Mouse (Mus musculus): ENCODE measurements at regions not wholly inside any gene's neighbourhood (a gene's known extent, or its start where the extent isn't known, plus 50 kb on each side); places are given as distances from the start of the nearest gene placed in this dataset.

DNA sequence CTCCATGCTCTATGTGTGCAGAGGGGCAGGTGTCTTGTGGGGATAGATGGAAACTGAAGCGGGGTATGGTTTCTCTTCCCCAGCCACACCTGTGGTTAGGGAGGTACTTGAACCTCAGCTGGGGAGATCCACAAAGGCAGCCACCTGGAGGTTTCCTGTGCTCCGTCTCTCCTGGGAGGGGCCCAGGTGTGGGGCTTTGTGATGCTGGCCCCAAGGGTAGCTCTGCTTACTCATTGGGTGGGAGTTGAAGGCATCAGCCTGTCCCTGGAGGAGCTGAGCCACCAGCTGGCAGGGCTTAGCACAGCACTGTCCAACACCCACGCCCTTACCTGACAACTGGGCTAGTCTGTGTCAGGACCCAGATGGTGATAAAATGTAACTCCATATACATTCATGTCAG lies 81.4 kb downstream of the Lhx2 start:
- H3K9ac ChIP-seq = no peak overlapping the region
- no peak for TF ChIP-seq CTCF (IDR thresholded peaks at IDR 0.05; ENCODE audit: low read depth)
- peaks cover 6% of the 10 kb centered on the region; the same call in 1 of the 2 replicates for H3K4me1 ChIP-seq (ENCODE audit: insufficient read depth)
- H3K27me3 ChIP-seq (ENCODE audit: insufficient read depth, low read length) = no peaks in the 10 kb centered on the region
- no peak for ATAC-seq (ENCODE audit: insufficient read depth)
- no peaks in the 10 kb centered on the region for H3K9me3 ChIP-seq (ENCODE audit: low read depth, low read length)
- no peak overlapping the region for H3K4me3 ChIP-seq (ENCODE audit: low read depth, low read length)
- H3K36me3 ChIP-seq (ENCODE audit: insufficient read depth) = no peaks in the 10 kb centered on the region
- 31% methylated on average over 3 of the region's 3 CpGs for WGBS
- H3K4me2 ChIP-seq = no peak overlapping the region
- no peak for DNase-seq
- H3K27ac ChIP-seq (ENCODE audit: low read depth) = no peak overlapping the region

DNA sequence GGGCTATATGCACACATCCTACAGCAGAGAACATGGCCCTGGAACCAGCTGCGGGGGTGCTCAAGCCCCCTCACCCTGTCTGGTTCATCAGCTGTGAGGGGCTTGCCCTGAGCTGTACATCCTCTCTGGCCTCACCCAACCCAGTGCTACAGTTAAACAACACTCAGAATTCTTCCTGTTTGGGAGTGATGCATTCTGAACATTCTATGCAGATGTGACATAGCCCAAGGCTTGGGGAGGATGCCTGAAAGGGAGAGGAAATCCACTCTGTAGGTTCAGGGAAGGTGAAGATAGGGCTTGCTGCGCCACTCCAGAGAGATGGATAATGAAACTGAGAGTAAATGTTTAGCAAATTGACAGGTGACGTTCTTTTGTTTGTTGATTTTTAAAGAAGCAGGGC lies 83.3 kb downstream of the Lhx2 start:
- no peak overlapping the region for H3K4me2 ChIP-seq
- H3K9me3 ChIP-seq (ENCODE audit: low read depth, low read length) = no peaks in the 10 kb centered on the region
- ATAC-seq (ENCODE audit: insufficient read depth) (no peak), DNase-seq (no peak)
- no peak overlapping the region for H3K9ac ChIP-seq
- no peak for TF ChIP-seq CTCF (IDR thresholded peaks at IDR 0.05; ENCODE audit: low read depth)
- WGBS = 53% methylated on average over 3 of the region's 3 CpGs
- H3K4me3 ChIP-seq (ENCODE audit: low read depth, low read length) = no peak overlapping the region
- no peaks in the 10 kb centered on the region for H3K36me3 ChIP-seq (ENCODE audit: insufficient read depth)
- H3K27ac ChIP-seq (ENCODE audit: low read depth) = no peak overlapping the region
- H3K27me3 ChIP-seq (ENCODE audit: insufficient read depth, low read length) = no peaks in the 10 kb centered on the region
- peaks cover 6% of the 10 kb centered on the region; the same call in 1 of the 2 replicates for H3K4me1 ChIP-seq (ENCODE audit: insufficient read depth)

DNA sequence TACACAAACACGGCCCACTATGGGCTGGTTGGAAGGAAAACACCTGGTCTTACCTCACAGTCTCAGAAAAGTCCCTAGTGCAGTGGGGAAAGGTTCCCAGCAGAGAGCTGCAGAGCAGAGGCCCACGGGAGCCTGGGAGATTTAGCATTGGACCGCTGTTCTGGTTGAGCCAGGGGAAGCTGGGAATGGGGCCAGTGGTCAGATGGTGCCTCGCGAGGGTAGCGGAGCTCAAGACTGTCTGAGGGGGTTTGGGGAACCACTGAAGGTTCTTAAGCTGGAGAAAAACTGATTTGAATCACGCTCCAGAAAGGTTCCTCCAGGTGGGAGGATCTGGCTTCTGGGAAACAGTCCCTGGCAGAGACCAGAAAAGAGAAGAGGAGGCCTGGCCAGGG lies 84.8 kb downstream of the Lhx2 start:
- DNase-seq (no peak), ATAC-seq (ENCODE audit: insufficient read depth) (no peak)
- Histone ChIP-seq H3K9me3 (ENCODE audit: low read depth, low read length) (no peaks in the 10 kb centered on the region), H3K36me3 (ENCODE audit: insufficient read depth) (no peaks in the 10 kb centered on the region), H3K4me2 (peak overlapping the region; percentile 46), H3K27me3 (ENCODE audit: insufficient read depth, low read length) (no peaks in the 10 kb centered on the region), H3K27ac (ENCODE audit: low read depth) (no peak overlapping the region), H3K9ac (no peak overlapping the region), H3K4me1 (ENCODE audit: insufficient read depth) (peaks cover 6% of the 10 kb centered on the region; the same call in 1 of the 2 replicates), H3K4me3 (ENCODE audit: low read depth, low read length) (no peak overlapping the region)
- 26% methylated on average over 7 of the region's 7 CpGs for WGBS
- no peak for TF ChIP-seq CTCF (IDR thresholded peaks at IDR 0.05; ENCODE audit: low read depth)

DNA sequence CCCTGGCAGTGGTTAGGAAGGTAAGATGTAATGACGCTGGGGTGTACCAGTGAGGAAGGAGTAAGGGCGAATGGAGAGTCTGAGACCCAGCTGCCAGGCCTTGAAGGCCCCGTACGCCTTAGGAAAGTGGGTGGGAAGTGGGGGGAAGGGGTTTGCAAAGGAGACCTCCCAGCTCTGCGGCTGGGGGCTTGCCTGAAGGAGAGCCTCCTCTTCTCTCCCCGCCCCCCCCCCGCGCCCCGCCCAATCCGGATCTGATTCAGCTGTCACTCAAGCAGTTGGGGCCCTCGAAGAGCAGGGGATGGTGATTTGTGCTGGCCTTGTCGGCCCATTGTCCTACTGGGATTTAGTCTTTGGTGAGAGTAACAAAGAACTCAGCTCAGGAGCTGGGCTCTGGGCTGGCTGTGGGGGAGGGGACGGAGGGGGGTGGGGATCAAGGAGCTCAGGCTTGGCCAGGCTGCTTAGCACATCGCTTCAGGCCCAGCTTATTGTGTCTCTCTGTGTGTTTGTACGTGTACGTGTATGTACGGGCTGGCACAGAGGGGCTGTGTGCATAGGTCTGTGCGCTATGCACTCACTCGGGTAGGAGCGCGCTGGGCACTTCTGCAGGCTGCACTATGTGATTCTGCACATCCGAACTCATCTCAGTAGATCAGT lies 85.3 kb downstream of the Lhx2 start:
- H3K4me2 ChIP-seq = peak overlapping the region; percentile 46
- WGBS = 2% methylated on average over 22 of the region's 22 CpGs
- ATAC-seq (ENCODE audit: insufficient read depth) (peak; percentile 65), DNase-seq (no peak)
- no peak overlapping the region for H3K4me3 ChIP-seq (ENCODE audit: low read depth, low read length)
- no peaks in the 10 kb centered on the region for H3K27me3 ChIP-seq (ENCODE audit: insufficient read depth, low read length)
- H3K9ac ChIP-seq = no peak overlapping the region
- H3K27ac ChIP-seq (ENCODE audit: low read depth) = no peak overlapping the region
- H3K36me3 ChIP-seq (ENCODE audit: insufficient read depth) = no peaks in the 10 kb centered on the region
- TF ChIP-seq CTCF (IDR thresholded peaks at IDR 0.05; ENCODE audit: low read depth) = no peak
- H3K4me1 ChIP-seq (ENCODE audit: insufficient read depth) = peaks cover 6% of the 10 kb centered on the region; the same call in 1 of the 2 replicates
- no peaks in the 10 kb centered on the region for H3K9me3 ChIP-seq (ENCODE audit: low read depth, low read length)

DNA sequence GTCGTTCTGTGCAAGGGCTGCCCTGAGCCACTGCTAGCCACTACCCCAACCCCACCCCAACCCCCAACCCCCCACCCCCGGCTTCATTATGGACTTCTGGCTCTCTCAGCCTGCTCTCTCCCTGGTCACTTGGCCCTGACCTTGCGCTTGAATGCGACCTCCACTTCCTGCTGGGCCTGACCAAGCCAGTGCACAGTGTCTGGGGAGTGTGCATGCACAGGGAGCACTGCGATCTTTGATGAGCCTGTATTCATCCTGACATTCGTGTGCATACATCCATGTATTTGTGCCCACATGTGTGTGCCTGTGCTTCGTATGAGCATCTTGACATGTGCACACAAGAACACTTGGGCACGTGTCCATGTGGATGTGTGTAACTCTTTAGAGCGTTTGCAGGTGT lies 85.9 kb downstream of the Lhx2 start:
- no peak overlapping the region for H3K9ac ChIP-seq

DNA sequence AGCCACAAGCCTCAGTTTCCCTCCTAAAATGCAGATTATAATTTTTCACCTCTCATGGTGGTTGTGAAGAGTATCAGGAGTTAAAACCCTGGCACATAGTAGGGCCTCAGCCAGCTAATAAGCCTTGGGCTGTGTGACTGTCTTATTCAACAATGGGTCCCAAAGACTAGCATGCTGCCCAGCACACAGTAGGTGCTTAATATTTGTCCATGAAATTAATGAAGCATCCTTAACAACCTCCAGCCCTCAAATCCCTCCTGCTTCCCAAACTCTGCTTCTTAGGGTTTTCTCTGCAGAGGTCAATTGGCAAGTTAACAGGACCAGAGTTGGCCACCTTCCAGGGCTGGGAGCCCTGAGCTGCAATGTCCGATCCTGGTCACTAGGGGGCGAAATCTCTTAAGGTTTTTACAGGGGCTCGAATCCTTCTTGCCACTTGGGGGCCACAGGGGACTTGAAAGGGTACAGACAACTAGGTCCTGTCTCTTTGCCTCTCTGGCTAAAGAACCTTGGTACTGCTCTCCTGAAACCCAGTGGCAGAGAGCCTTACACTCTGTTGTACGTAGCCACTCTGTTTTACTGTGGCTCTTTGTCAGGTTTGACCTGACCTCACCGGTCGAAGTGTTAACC lies 81.6 kb upstream of the Nek6 start:
- 40% methylated on average over 6 of the region's 6 CpGs for WGBS
- Histone ChIP-seq H3K4me2 (no peak overlapping the region), H3K27ac (ENCODE audit: low read depth) (no peak overlapping the region), H3K4me3 (ENCODE audit: low read depth, low read length) (no peak overlapping the region), H3K9me3 (ENCODE audit: low read depth, low read length) (no peaks in the 10 kb centered on the region), H3K27me3 (ENCODE audit: insufficient read depth, low read length) (no peaks in the 10 kb centered on the region), H3K9ac (no peak overlapping the region), H3K36me3 (ENCODE audit: insufficient read depth) (no peaks in the 10 kb centered on the region), H3K4me1 (ENCODE audit: insufficient read depth) (no peaks in the 10 kb centered on the region)
- peak; percentile 86 for DNase-seq
- peak; percentile 38; the same call in 1 of the 2 replicates for ATAC-seq (ENCODE audit: insufficient read depth)
- peak; percentile 90 for TF ChIP-seq CTCF (IDR thresholded peaks at IDR 0.05; ENCODE audit: low read depth)

More for the DNA sequence above, 85.9 kb downstream of the Lhx2 start:
- no peaks in the 10 kb centered on the region for H3K27me3 ChIP-seq (ENCODE audit: insufficient read depth, low read length)
- peaks cover 6% of the 10 kb centered on the region; the same call in 1 of the 2 replicates for H3K4me1 ChIP-seq (ENCODE audit: insufficient read depth)
- H3K4me3 ChIP-seq (ENCODE audit: low read depth, low read length) = no peak overlapping the region
- no peak overlapping the region for H3K27ac ChIP-seq (ENCODE audit: low read depth)
- no peak for TF ChIP-seq CTCF (IDR thresholded peaks at IDR 0.05; ENCODE audit: low read depth)
- no peaks in the 10 kb centered on the region for H3K9me3 ChIP-seq (ENCODE audit: low read depth, low read length)
- no peaks in the 10 kb centered on the region for H3K36me3 ChIP-seq (ENCODE audit: insufficient read depth)
- no peak for DNase-seq
- 32% methylated on average over 9 of the region's 9 CpGs for WGBS
- ATAC-seq (ENCODE audit: insufficient read depth) = no peak
- no peak overlapping the region for H3K4me2 ChIP-seq

DNA sequence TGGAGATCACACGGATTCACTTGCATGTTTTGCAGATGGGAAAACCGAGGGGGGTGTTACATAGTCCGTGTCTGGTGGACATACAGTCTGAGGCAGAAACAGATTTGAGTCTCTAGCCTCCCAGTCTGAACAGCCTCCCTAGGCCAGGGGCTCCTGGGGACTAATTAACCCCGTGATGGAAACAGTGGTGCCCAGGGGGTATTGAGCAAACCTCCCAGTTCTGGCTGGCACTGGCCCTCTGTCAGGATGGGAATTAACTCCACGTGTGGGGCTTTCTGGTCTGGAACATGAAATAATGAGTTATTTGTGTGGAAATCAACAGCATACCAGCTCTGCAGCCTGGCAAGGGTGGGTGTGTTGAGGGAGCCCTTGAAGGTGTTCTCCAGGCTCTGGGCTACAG lies 79.9 kb upstream of the Nek6 start:
- H3K4me1 ChIP-seq (ENCODE audit: insufficient read depth) = no peaks in the 10 kb centered on the region
- H3K27me3 ChIP-seq (ENCODE audit: insufficient read depth, low read length) = no peaks in the 10 kb centered on the region
- H3K4me3 ChIP-seq (ENCODE audit: low read depth, low read length) = no peak overlapping the region
- 57% methylated on average over 5 of the region's 5 CpGs for whole genome bisulfite sequencing
- H3K4me2 ChIP-seq = no peak overlapping the region
- no peaks in the 10 kb centered on the region for H3K36me3 ChIP-seq (ENCODE audit: insufficient read depth)
- ATAC-seq (ENCODE audit: insufficient read depth) = no peak
- H3K9me3 ChIP-seq (ENCODE audit: low read depth, low read length) = no peaks in the 10 kb centered on the region
- H3K9ac ChIP-seq = no peak overlapping the region
- TF ChIP-seq CTCF (IDR thresholded peaks at IDR 0.05; ENCODE audit: low read depth) = no peak
- no peak for DNase-seq
- no peak overlapping the region for H3K27ac ChIP-seq (ENCODE audit: low read depth)
